Mouse (Mus musculus) forebrain, embryonic 15.5 days (tissue): ENCODE data around the gene Slc25a45. TPM values are rescaled to one million over a fixed set of nuclear protein-coding genes. Genes with fewer than 3 reads are reported as not detected.

Experiments used
- ATAC-seq: fragments of 200-750 bp; cut with Nextera tagmentation; replicated peaks from 2 replicates; pipeline ENCODE4 v1.8.0; 2017; ENCODE audit warnings: mild to moderate bottlenecking, moderate TSS enrichment, moderate library complexity
- H3K27ac ChIP-seq: fragments of 300-500 bp; sonication (generic); replicated peaks from 2 replicates; pipeline ENCODE4 v1.5.1; 2015; ENCODE audit warnings: mild to moderate bottlenecking, inconsistent platforms
- H3K27me3 ChIP-seq: fragments of 300-500 bp; sonication (generic); 2 replicates; pipeline ENCODE4 v1.6.1; 2015; ENCODE audit warnings: inconsistent platforms
- H3K36me3 ChIP-seq: fragments of 300-500 bp; sonication (generic); 2 replicates; pipeline ENCODE4 v1.6.1; 2015; ENCODE audit warnings: mild to moderate bottlenecking, inconsistent platforms
- H3K4me1 ChIP-seq: fragments of 300-500 bp; sonication (generic); 2 replicates; pipeline ENCODE4 v1.6.1; 2015; ENCODE audit warnings: inconsistent platforms
- H3K4me2 ChIP-seq: fragments of 300-500 bp; sonication (generic); replicated peaks from 2 replicates; pipeline ENCODE4 v1.6.1; 2015; ENCODE audit warnings: mild to moderate bottlenecking, inconsistent platforms
- H3K4me3 ChIP-seq: fragments of 300-500 bp; sonication (generic); 2 replicates; pipeline ENCODE4 v1.5.1; 2015; ENCODE audit warnings: mild to moderate bottlenecking, inconsistent platforms
- H3K9ac ChIP-seq: fragments of 300-500 bp; sonication (generic); replicated peaks from 2 replicates; pipeline ENCODE4 v1.6.1; 2015; ENCODE audit warnings: mild to moderate bottlenecking, inconsistent platforms
- H3K9me3 ChIP-seq: fragments of 300-500 bp; sonication (generic); 2 replicates; pipeline ENCODE4 v1.6.1; 2016; ENCODE audit warnings: inconsistent platforms
- WGBS: fragments of 180-500 bp; shearing (Covaris S2); methylation state at CpG from one replicate; pipeline ENCODE4 v1.1.7; 2015; ENCODE audit warnings: mixed read lengths; 5-methylcytosine and 5-hydroxymethylcytosine counted together
- polyA plus RNA-seq: library from polyadenylated mRNA; unstranded; fragments of >200 nt; fragmentation: Nextera tagmentation; extraction: Ambion mirVana; gene quantifications from 2 replicates; pipeline ENCODE4 v1.2.1, GENCODE M21; 2015

The Slc25a45 gene
- polyA plus RNA-seq, 1 experiment from 2014 or later: 1.7 TPM

DNA sequence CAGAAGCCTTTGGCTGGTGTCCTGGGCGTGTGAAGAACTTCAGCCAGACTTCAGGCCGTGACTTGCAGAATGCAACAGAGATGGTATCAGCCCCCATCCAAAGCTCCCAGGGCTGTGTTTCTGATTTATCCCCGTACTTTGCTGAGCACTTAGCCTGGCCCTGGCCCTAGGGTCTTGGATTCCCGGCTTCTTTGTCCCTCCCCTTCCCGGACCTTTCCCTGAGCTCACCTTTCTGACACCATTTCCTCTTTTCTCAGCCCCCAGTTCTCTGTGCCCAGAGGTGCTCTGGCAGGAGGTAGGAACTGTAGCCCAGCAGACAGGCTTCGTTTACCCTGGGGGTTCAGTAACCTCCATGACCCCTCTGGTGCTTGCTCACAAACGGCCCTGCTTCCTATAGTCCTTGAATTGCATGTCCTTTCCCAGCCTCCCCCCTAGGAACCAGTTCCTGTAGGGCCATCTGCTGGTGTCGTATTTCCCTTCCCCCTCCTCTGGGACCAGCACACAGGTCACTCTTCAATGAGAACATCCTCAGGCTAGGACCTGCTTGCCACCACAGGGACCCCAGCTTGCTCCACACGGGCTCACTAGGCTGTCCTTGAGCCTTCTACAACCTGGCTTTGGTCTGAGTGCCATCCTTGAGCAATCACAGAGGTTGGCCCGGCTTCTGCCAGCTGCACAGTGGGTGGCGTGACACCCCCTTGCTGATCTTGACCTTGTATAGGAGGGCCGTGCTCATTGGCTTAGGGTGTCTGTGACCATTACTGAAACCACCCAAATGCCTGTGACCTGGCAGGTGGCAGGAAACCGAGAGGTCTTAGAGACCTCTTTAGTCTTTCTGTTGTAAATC, 28.6 kb upstream of the Slc25a45 start:
- Histone ChIP-seq H3K9ac (no peak overlapping the region), H3K36me3 (no peaks in the 10 kb centered on the region), H3K4me3 (no peak overlapping the region), H3K4me2 (no peak overlapping the region), H3K27me3 (no peaks in the 10 kb centered on the region), H3K9me3 (no peaks in the 10 kb centered on the region), H3K4me1 (peaks cover 61% of the 10 kb centered on the region), H3K27ac (peak overlapping the region; percentile 98)
- ATAC-seq: no peak
- 53% methylated on average over 13 of the region's 13 CpGs for WGBS

DNA sequence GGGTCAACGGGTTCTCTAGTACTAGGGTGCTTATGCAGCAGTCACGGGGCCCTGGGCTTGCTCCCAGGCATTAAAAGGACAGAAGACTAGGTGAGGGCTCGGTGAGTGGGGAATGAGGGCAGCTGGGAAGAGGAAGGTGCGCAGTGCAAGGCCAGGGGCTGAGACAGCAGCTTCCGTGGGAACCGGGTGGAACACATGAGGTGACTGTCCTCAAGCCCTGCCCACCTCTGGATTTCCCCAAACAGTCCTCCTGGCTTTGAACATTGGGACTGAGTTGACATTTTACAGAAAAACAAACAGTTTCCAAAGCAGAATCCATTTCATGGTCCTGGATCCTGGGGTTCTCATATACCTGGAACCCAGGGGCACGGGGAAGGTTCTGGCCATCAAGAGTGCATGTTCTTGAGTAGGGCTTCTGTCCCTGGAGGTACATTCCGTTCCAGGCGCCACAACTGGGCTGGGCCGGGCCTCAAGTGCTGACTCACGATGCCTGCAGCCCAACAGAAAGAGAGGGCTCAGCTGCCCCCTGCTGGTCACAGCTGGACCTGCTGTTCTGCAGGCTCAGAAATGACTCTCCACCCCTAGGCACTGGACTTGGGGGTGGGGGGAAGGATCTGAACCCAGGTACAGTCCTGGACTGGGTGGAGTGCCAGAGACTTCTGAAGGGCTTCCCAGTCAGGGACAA, 27.6 kb upstream of the Slc25a45 start:
- Histone ChIP-seq H3K4me3 (no peak overlapping the region), H3K4me2 (no peak overlapping the region), H3K27me3 (no peaks in the 10 kb centered on the region), H3K9me3 (no peaks in the 10 kb centered on the region), H3K4me1 (peaks cover 54% of the 10 kb centered on the region), H3K27ac (no peak overlapping the region), H3K9ac (no peak overlapping the region), H3K36me3 (0 out of 2 replicates have a peak, but pooled peaks cover under 1% of the 10 kb centered on the region)
- ATAC-seq: peak; percentile 17; the same call in 1 of the 2 replicates
- 33% methylated on average over 11 of the region's 11 CpGs for WGBS

- no peak overlapping the region for H3K4me3 ChIP-seq
- H3K4me1 ChIP-seq: peaks cover 48% of the 10 kb centered on the region
- 85% methylated on average over 3 of the region's 3 CpGs for WGBS
Observed at GRCm38 (mm10) chr19:5850860-5851259, 26.7 kb upstream of the Slc25a45 start.

DNA sequence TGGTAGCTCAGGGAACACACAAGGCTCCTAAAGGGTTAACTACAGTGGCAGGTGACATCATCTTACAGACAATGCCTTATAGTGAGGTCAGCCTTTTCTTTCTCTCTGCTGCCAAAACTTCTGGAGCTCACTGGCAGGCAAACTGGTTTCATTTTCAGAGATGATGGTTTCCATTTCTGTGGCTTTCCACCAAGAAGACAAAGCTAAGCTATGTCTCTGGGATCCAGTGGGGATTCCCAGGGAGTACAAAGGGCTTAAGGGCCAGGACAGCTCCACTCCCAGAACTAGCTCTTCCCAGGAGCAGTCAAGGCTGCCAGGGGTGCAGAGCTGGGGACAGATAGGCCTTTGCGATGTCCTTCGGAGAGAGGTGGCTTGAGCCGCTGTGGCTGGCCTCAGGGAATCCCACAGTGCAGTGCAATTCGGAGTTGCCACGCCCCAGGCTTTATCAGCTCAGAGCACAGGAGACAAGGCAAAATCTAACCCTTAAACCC, 26.1 kb upstream of the Slc25a45 start:
- H3K4me3 ChIP-seq: no peak overlapping the region
- ATAC-seq: no peak
- no peaks in the 10 kb centered on the region for H3K9me3 ChIP-seq
- 53% methylated on average over 5 of the region's 5 CpGs for WGBS
- no peaks in the 10 kb centered on the region for H3K27me3 ChIP-seq
- no peak overlapping the region for H3K27ac ChIP-seq
- H3K4me1 ChIP-seq: peaks cover 43% of the 10 kb centered on the region
- peaks cover 12% of the 10 kb centered on the region; the same call in 1 of the 2 replicates for H3K36me3 ChIP-seq
- H3K4me2 ChIP-seq: no peak overlapping the region
- H3K9ac ChIP-seq: 0 out of 2 replicates have a peak overlapping the region, but pooled peaks have one; percentile 19

More at GRCm38 (mm10) chr19:5850860-5851259, 26.7 kb upstream of the Slc25a45 start:
- Histone ChIP-seq H3K9ac (no peak overlapping the region), H3K9me3 (no peaks in the 10 kb centered on the region), H3K27me3 (no peaks in the 10 kb centered on the region), H3K36me3 (peaks cover 9% of the 10 kb centered on the region; the same call in 1 of the 2 replicates), H3K27ac (no peak overlapping the region), H3K4me2 (no peak overlapping the region)
- ATAC-seq: no peak

GRCm38 (mm10) chr19:5852035-5852722, 25.4 kb upstream of the Slc25a45 start:
- H3K36me3 ChIP-seq: peaks cover 12% of the 10 kb centered on the region; the same call in 1 of the 2 replicates
- peaks cover 37% of the 10 kb centered on the region for H3K4me1 ChIP-seq
- no peak for ATAC-seq
- H3K4me3 ChIP-seq: no peak overlapping the region
- no peaks in the 10 kb centered on the region for H3K27me3 ChIP-seq
- H3K9me3 ChIP-seq: no peaks in the 10 kb centered on the region
- H3K9ac ChIP-seq: no peak overlapping the region
- no peak overlapping the region for H3K4me2 ChIP-seq
- WGBS: 90% methylated on average over 12 of the region's 12 CpGs
- H3K27ac ChIP-seq: no peak overlapping the region

GRCm38 (mm10) chr19:5856604-5857003, 21.0 kb upstream of the Slc25a45 start:
- ATAC-seq: no peak
- H3K9ac ChIP-seq: no peak overlapping the region
- no peak overlapping the region for H3K27ac ChIP-seq
- H3K4me1 ChIP-seq: peaks cover 4% of the 10 kb centered on the region; the same call in 1 of the 2 replicates
- H3K9me3 ChIP-seq: no peaks in the 10 kb centered on the region
- H3K27me3 ChIP-seq: no peaks in the 10 kb centered on the region
- H3K4me3 ChIP-seq: no peak overlapping the region
- no peak overlapping the region for H3K4me2 ChIP-seq
- peaks cover 34% of the 10 kb centered on the region for H3K36me3 ChIP-seq
- WGBS: 78% methylated on average over 9 of the region's 9 CpGs

GRCm38 (mm10) chr19:5862335-5863085, 15.1 kb upstream of the Slc25a45 start:
- no peak for ATAC-seq
- WGBS: 96% methylated on average over 14 of the region's 14 CpGs
- Histone ChIP-seq H3K4me1 (no peaks in the 10 kb centered on the region), H3K27me3 (no peaks in the 10 kb centered on the region), H3K4me3 (no peak overlapping the region), H3K9ac (no peak overlapping the region), H3K4me2 (no peak overlapping the region), H3K9me3 (no peaks in the 10 kb centered on the region), H3K36me3 (peaks cover 48% of the 10 kb centered on the region), H3K27ac (no peak overlapping the region)

DNA sequence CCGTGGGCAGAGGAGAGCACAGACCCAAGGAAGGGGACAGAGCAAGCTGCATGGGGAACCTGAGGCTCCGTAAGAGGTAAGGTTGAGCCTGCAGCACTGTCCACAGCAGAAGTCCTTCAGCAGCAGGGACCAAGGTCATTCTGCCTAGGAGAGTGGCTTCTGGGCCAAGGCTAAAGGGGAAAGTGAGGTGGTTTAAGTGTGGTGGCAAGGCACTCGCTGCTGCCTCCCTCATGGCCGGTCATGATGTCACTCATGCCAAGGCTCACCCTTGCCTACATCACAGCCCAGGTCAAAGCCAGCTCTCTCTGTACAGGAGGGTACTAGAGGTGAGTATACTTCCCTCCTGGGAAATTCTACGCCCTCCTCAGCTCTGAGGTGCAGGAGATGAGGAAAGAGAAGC, 13.8 kb upstream of the Slc25a45 start:
- Histone ChIP-seq H3K9ac (no peak overlapping the region), H3K36me3 (peaks cover 47% of the 10 kb centered on the region), H3K27ac (no peak overlapping the region), H3K4me3 (no peak overlapping the region), H3K27me3 (no peaks in the 10 kb centered on the region), H3K4me2 (no peak overlapping the region), H3K9me3 (no peaks in the 10 kb centered on the region), H3K4me1 (no peaks in the 10 kb centered on the region)
- no peak for ATAC-seq
- 95% methylated on average over 5 of the region's 5 CpGs for WGBS

GRCm38 (mm10) chr19:5864710-5865398, 12.8 kb upstream of the Slc25a45 start:
- Histone ChIP-seq H3K27ac (no peak overlapping the region), H3K36me3 (peaks cover 50% of the 10 kb centered on the region)

DNA sequence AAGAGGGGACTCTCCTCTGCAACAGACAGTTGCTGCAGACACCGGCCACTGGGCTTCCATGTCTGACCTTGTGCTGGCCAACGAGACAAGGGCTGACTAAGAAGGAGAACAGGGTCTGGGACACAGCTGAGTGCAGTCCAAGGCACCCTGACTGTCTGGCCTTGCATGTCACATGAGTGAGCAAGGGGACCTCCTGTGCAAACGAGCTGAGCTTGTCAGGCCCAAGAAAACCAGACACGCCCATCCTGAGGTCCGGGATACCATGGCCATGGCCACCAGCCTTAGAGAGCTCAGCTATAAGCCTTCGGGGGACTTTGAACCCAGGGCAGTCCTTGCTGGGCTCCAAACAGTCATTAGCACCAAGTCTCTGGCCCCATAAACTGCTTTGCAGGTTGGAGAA, 9.5 kb upstream of the Slc25a45 start:
- Histone ChIP-seq H3K4me3 (no peak overlapping the region), H3K36me3 (peaks cover 23% of the 10 kb centered on the region), H3K27me3 (no peaks in the 10 kb centered on the region), H3K27ac (no peak overlapping the region), H3K4me2 (no peak overlapping the region), H3K9ac (no peak overlapping the region), H3K9me3 (no peaks in the 10 kb centered on the region), H3K4me1 (peaks cover 6% of the 10 kb centered on the region)
- no peak for ATAC-seq
- 87% methylated on average over 6 of the region's 6 CpGs for WGBS

More at GRCm38 (mm10) chr19:5864710-5865398, 12.8 kb upstream of the Slc25a45 start:
- WGBS: 91% methylated on average over 20 of the region's 20 CpGs
- no peaks in the 10 kb centered on the region for H3K27me3 ChIP-seq
- ATAC-seq: no peak
- no peak overlapping the region for H3K9ac ChIP-seq
- H3K4me2 ChIP-seq: no peak overlapping the region
- no peak overlapping the region for H3K4me3 ChIP-seq
- no peaks in the 10 kb centered on the region for H3K9me3 ChIP-seq
- no peaks in the 10 kb centered on the region for H3K4me1 ChIP-seq

DNA sequence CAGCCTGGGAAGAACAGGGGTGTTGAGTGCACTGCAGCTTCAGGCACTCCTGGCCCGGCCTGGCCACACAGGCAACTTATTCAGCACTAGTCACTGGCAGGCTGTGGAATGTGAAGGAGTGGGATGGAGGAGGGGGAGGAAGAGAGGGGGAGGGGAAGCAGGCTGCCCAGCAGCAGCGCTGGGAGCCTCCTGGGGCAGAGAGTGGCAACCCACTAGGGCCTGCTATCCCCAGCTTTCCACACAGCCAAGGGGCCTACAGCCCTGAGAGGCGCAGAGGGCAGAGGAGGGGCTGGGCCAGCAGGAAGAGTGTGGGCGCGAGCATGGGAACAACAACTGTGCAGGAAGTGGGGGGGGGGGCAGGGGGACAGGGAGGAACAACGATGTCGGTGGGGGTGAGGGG, 6.3 kb upstream of the Slc25a45 start:
- Histone ChIP-seq H3K4me1 (peaks cover 27% of the 10 kb centered on the region), H3K9me3 (no peaks in the 10 kb centered on the region), H3K27me3 (no peaks in the 10 kb centered on the region), H3K9ac (0 out of 2 replicates have a peak overlapping the region, but pooled peaks have one; percentile 34), H3K4me3 (no peak overlapping the region), H3K4me2 (no peak overlapping the region), H3K36me3 (peaks cover 11% of the 10 kb centered on the region; the same call in 1 of the 2 replicates), H3K27ac (no peak overlapping the region; the same call in 1 of the 2 replicates)
- 4% methylated on average over 7 of the region's 7 CpGs for WGBS
- ATAC-seq: no peak
